Mouse (Mus musculus): Measurements from ENCODE around the gene Ovol3.

The Ovol3 gene

GRCm38 (mm10) chr7:30193581-30194100 is 41.9 kb downstream of the Ovol3 start:
- DNase-seq, result peak; percentile 89 to 92

- no peak for DNase-seq
These were observed 42.5 kb downstream of the Ovol3 start for GRCm38 (mm10) chr7:30193013-30193412.

GRCm38 (mm10) chr7:30192088-30192487 is 43.4 kb downstream of the Ovol3 start:
- DNase-seq, result no peak

GRCm38 (mm10) chr7:30189116-30189491 is 46.4 kb downstream of the Ovol3 start:
- DNase-seq, result no peak

GRCm38 (mm10) chr7:30188344-30189115 is 47.0 kb downstream of the Ovol3 start:
- peak in 1 of 2 experiments; percentile 55 for DNase-seq

GRCm38 (mm10) chr7:30184641-30185348 is 50.7 kb downstream of the Ovol3 start:
- no peak for DNase-seq

- DNase-seq, result peak; percentile 64 to 80
These were observed 51.6 kb downstream of the Ovol3 start, which contains the start of gene Cox7a1 for GRCm38 (mm10) chr7:30183879-30184289. TSS of gene Cox7a1 (plus strand) at chr7:30184144.
